Mouse (Mus musculus): ENCODE measurements around the gene Nuf2. TPM values are rescaled to one million over a fixed set of nuclear protein-coding genes. Genes with fewer than 3 reads are reported as not detected.

Gene Nuf2
- polyA plus RNA-seq (2017; shearing (Covaris generic)), result 1 to 10 TPM in 1 of 2 experiments, under 1 TPM in 1; 0.71 to 1.7 TPM

GRCm38 (mm10) chr1:169530876-169531701 is at the start of gene Nuf2:
Gene Nuf2 (minus strand): TSS chr1:169531464.

Other genes with a start within 250 kb of the Nuf2 start
- gene Rgs5, start 124.0 kb upstream of the Nuf2 start, polyA plus RNA-seq (2017; shearing (Covaris generic)), result 1 to 10 TPM in 1 of 2 experiments, under 1 TPM in 1; 0.12 to 1.2 TPM
- gene Rgs4, start 216.2 kb upstream of the Nuf2 start, polyA plus RNA-seq (2017; shearing (Covaris generic)), result under 1 TPM in 1 of 2 experiments, not detected in 1; 0.73 TPM